Mouse (Mus musculus): ENCODE measurements around the gene Smg1. TPM values are rescaled to one million over a fixed set of nuclear protein-coding genes. Genes with fewer than 3 reads are reported as not detected.

The Smg1 gene
- total and polyA plus RNA-seq, 3 experiments = 16.1 to 35.0 (median 29.2) TPM

DNA sequence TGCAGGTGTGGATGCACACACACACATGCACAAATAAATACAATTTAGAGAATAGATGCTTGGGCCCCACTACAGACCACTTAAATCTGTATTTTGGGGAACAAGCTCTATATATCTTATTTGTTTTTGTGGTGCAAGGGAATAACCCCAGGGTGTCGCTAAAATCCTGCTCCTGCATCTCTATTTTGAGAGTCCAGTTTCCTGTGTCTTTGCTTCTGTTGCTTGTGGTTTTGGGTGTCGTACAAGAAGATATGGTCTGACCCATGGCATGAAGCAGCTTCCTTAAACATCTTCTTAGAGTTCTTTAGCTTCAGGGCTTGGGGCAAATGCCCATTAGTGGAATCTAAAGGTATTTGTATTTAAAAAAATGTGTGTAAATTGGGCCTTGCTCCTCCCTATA, 39.7 kb upstream of the Smg1 start:
- DNase-seq (ENCODE audit: extremely low read depth) = no peak
- Histone ChIP-seq H3K27ac (ENCODE audit: insufficient read depth, low read depth) (peak overlapping the region; percentile 60; the same call in 1 of the 2 replicates), H3K9me3 (replicated peaks; ENCODE audit: low read length) (peaks cover 8% of the 10 kb centered on the region), H3K4me3 (replicated peaks in 1 of 3; ENCODE audit: low read depth in 2 of 3, low read length in 2 of 3, poor library complexity in 1 of 3) (no peak overlapping the region), H3K36me3 (replicated peaks in 1 of 2; ENCODE audit: control insufficient read depth in 1 of 2, insufficient read depth in 1 of 2, low read length in 1 of 2) (no peaks in the 10 kb centered on the region), H3K4me2 (ENCODE audit: insufficient read depth, low read depth, poor library complexity, severe bottlenecking) (peak overlapping the region; percentile 41; the same call in 1 of the 2 replicates), H3K27me3 (replicated peaks) (no peaks in the 10 kb centered on the region), H3K79me2 (replicated peaks; ENCODE audit: control insufficient read depth, extremely low read depth, insufficient read depth, poor library complexity, severe bottlenecking) (no peaks in the 10 kb centered on the region), H3K9ac (ENCODE audit: insufficient read depth, low read depth) (no peak overlapping the region), H3K4me1 (ENCODE audit: control insufficient read depth in 1 of 2, insufficient read depth in 2 of 2) (peaks cover 19 to 47% of the 10 kb centered on the region in 2 experiments)
- in situ Hi-C loops (cut with MboI; ENCODE audit: low pct_ligation_motif_present, low pct_unique_long_range_greater_than_20kb, low sequenced_read_pairs) = no loop called here
- dilution Hi-C loops (cut with MboI; ENCODE audit: extremely low pct_ligation_motif_present, extremely low pct_unique_long_range_greater_than_20kb, low sequenced_read_pairs) = no loop called here
- TF ChIP-seq CTCF (conservative IDR thresholded peaks at IDR 0.05 in 1 of 2, IDR thresholded peaks at IDR 0.05 in 1 of 2; ENCODE audit: low read depth in 2 of 2, low read length in 2 of 2) = peak in 1 of 2 experiments; percentile 27; a peak in 1 of 4 replicates
- no peak for TF ChIP-seq ZKSCAN1 (IDR thresholded peaks at IDR 0.05; ENCODE audit: borderline replicate concordance, low read depth, low read length)
- TF ChIP-seq MAZ (IDR thresholded peaks at IDR 0.05; ENCODE audit: low read depth, low read length) = no peak
- TF ChIP-seq BHLHE40 (IDR thresholded peaks at IDR 0.05; ENCODE audit: low read depth, low read length) = 0 out of 2 replicates have a peak, but pooled peaks have one; percentile 8
- TF ChIP-seq EP300 (IDR thresholded peaks at IDR 0.05; ENCODE audit: low read length) = 0 out of 2 replicates have a peak, but pooled peaks have one; percentile 13
- TF ChIP-seq MEF2A (IDR thresholded peaks at IDR 0.05; ENCODE audit: borderline replicate concordance, low read depth, low read length) = 0 out of 2 replicates have a peak, but pooled peaks have one; percentile 39
- no peak for TF ChIP-seq NRF1 (IDR thresholded peaks at IDR 0.05; ENCODE audit: low read depth, low read length)
- TF ChIP-seq GABPA (IDR thresholded peaks at IDR 0.05; ENCODE audit: insufficient replicate concordance, low read depth, low read length) = no peak
- no peak for TF ChIP-seq ZC3H11A (IDR thresholded peaks at IDR 0.05; ENCODE audit: low read depth, low read length)

DNA sequence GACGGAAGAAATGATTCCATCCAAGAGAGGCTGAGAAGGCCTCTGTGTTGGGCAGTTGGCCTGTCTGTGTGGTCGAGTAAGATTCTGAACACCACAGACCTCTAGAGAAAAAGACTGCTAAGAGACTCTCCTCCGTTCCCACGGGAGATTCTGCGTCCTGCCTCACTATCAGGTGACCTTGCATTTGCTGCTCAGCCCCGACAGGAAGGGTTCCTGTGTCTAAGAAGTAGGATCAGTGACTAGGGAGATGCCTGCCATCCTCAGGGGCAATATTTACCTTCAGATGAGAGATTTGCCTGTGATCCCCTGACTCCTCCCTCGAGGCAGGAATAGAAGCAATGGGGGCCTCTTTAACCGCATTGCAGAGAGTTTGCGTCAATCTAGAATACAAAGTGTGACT, 39.1 kb upstream of the Smg1 start:
- dilution Hi-C loops (cut with MboI; ENCODE audit: extremely low pct_ligation_motif_present, extremely low pct_unique_long_range_greater_than_20kb, low sequenced_read_pairs) (no loop called here), in situ Hi-C loops (cut with MboI; ENCODE audit: low pct_ligation_motif_present, low pct_unique_long_range_greater_than_20kb, low sequenced_read_pairs) (no loop called here)
- DNase-seq (ENCODE audit: extremely low read depth) = peak; percentile 58
- TF ChIP-seq USF2 (conservative IDR thresholded peaks at IDR 0.05; ENCODE audit: low read depth, low read length) = no peak
- peak; percentile 26; the same call in 1 of the 2 replicates for TF ChIP-seq TCF12 (IDR thresholded peaks at IDR 0.05; ENCODE audit: low read depth, low read length)
- TF ChIP-seq SMC3 (IDR thresholded peaks at IDR 0.05; ENCODE audit: low read depth, low read length) = no peak
- no peak for TF ChIP-seq JUN (IDR thresholded peaks at IDR 0.05; ENCODE audit: insufficient read depth, low read depth, low read length)
- TF ChIP-seq MAFK (IDR thresholded peaks at IDR 0.05; ENCODE audit: insufficient replicate concordance, low read length) = no peak
- TF ChIP-seq ZKSCAN1 (IDR thresholded peaks at IDR 0.05; ENCODE audit: borderline replicate concordance, low read depth, low read length) = no peak
- TF ChIP-seq EP300 (IDR thresholded peaks at IDR 0.05; ENCODE audit: low read length) = no peak
- TF ChIP-seq ZNF384 (IDR thresholded peaks at IDR 0.05; ENCODE audit: low read depth, low read length) = no peak
- TF ChIP-seq RAD21 (IDR thresholded peaks at IDR 0.05; ENCODE audit: low read depth, low read length) = no peak
- TF ChIP-seq TBP (conservative IDR thresholded peaks at IDR 0.05; ENCODE audit: low read depth, low read length) = no peak
- no peak for TF ChIP-seq ZMIZ1 (IDR thresholded peaks at IDR 0.05; ENCODE audit: low read depth, low read length)
- TF ChIP-seq MYC (IDR thresholded peaks at IDR 0.05; ENCODE audit: low read depth, low read length) = no peak
- no peak for TF ChIP-seq USF1 (IDR thresholded peaks at IDR 0.05; ENCODE audit: low read depth, low read length)
- TF ChIP-seq UBTF (IDR thresholded peaks at IDR 0.05; ENCODE audit: low read depth, low read length) = no peak
- TF ChIP-seq NRF1 (IDR thresholded peaks at IDR 0.05; ENCODE audit: low read depth, low read length) = no peak
- no peak for TF ChIP-seq ZC3H11A (IDR thresholded peaks at IDR 0.05; ENCODE audit: low read depth, low read length)
- no peak for TF ChIP-seq MAZ (IDR thresholded peaks at IDR 0.05; ENCODE audit: low read depth, low read length)
- 0 out of 2 replicates have a peak, but pooled peaks have one; percentile 22 for TF ChIP-seq MEF2A (IDR thresholded peaks at IDR 0.05; ENCODE audit: borderline replicate concordance, low read depth, low read length)
- TF ChIP-seq IRF4 (IDR thresholded peaks at IDR 0.05; ENCODE audit: low read depth, low read length) = no peak
- no peak for TF ChIP-seq JUND (conservative IDR thresholded peaks at IDR 0.05; ENCODE audit: low read depth, low read length)
- no peak for TF ChIP-seq RCOR1 (conservative IDR thresholded peaks at IDR 0.05; ENCODE audit: low read depth, low read length)
- peak; percentile 51; the same call in 1 of the 2 replicates for TF ChIP-seq BHLHE40 (IDR thresholded peaks at IDR 0.05; ENCODE audit: low read depth, low read length)
- TF ChIP-seq NELFE (IDR thresholded peaks at IDR 0.05; ENCODE audit: low read depth, low read length) = 0 out of 2 replicates have a peak, but pooled peaks have one; percentile 13
- H3K9ac ChIP-seq (ENCODE audit: insufficient read depth, low read depth) = peak overlapping the region; percentile 3; the same call in 1 of the 2 replicates
- H3K4me2 ChIP-seq (ENCODE audit: insufficient read depth, low read depth, poor library complexity, severe bottlenecking) = peak overlapping the region; percentile 41; the same call in 1 of the 2 replicates
- H3K27ac ChIP-seq (ENCODE audit: insufficient read depth, low read depth) = peak overlapping the region; percentile 82
- no peaks in the 10 kb centered on the region for H3K79me2 ChIP-seq (replicated peaks; ENCODE audit: control insufficient read depth, extremely low read depth, insufficient read depth, poor library complexity, severe bottlenecking)
- peaks cover 19 to 53% of the 10 kb centered on the region in 2 experiments for H3K4me1 ChIP-seq (ENCODE audit: control insufficient read depth in 1 of 2, insufficient read depth in 2 of 2)
- peaks cover 8% of the 10 kb centered on the region for H3K9me3 ChIP-seq (replicated peaks; ENCODE audit: low read length)
- no peak overlapping the region for H3K4me3 ChIP-seq (replicated peaks in 1 of 3; ENCODE audit: low read depth in 2 of 3, low read length in 2 of 3, poor library complexity in 1 of 3)
- H3K27me3 ChIP-seq (replicated peaks) = no peaks in the 10 kb centered on the region
- H3K36me3 ChIP-seq (replicated peaks in 1 of 2; ENCODE audit: control insufficient read depth in 1 of 2, insufficient read depth in 1 of 2, low read length in 1 of 2) = no peaks in the 10 kb centered on the region
